Mouse (Mus musculus): ENCODE measurements at regions not wholly inside any gene's neighbourhood (a gene's known extent, or its start where the extent isn't known, plus 50 kb on each side); places are given as distances from the start of the nearest gene placed in this dataset.

DNA sequence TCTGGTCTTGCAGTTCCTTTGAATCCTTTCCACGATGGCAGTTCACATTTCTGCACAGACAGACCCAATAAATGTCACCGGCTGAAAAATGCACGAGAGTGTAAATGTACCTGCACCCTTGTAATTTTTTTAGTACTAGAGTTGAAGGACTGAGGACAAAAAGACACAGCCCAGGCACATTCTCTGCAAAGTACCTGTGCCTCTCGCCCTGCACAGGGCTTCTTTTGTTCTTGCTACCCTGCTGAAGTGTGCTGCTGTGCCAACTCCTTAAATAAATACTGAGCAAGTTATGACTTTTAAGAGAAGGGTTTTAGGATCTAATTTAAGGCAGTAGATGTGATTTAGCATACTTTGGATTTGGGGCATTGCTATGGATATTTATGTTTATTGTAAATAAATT lies 118.5 kb upstream of the Mast4 start:
- TF ChIP-seq POLR2A (IDR thresholded peaks at IDR 0.05; ENCODE audit: borderline replicate concordance, insufficient read depth, low read length), result no peak
- no peak for TF ChIP-seq CTCF (IDR thresholded peaks at IDR 0.05; ENCODE audit: borderline replicate concordance, insufficient read depth, low read depth, low read length)

Data from cerebellum, adult 2 months (tissue).